Mouse (Mus musculus) testis, adult 2 months (tissue): ENCODE measurements around the gene Axl. TPM values are rescaled to one million over a fixed set of nuclear protein-coding genes. Genes with fewer than 3 reads are reported as not detected.

ENCODE experiments used
- H3K27ac ChIP-seq: fragments of 200-500 bp; 2 replicates; pipeline ENCODE4 v1.5.1; 2012; ENCODE audit warnings: low read depth, low read length; ENCODE audit not compliant: control insufficient read depth, insufficient read depth
- H3K27me3 ChIP-seq: fragments of 200-500 bp; 2 replicates; pipeline ENCODE4 v1.6.1; 2012; ENCODE audit warnings: mild to moderate bottlenecking, low read length, moderate library complexity; ENCODE audit not compliant: control insufficient read depth, insufficient read depth
- H3K36me3 ChIP-seq: fragments of 200-500 bp; 2 replicates; pipeline ENCODE4 v1.6.1; 2012; ENCODE audit warnings: mild to moderate bottlenecking, low read length; ENCODE audit not compliant: control insufficient read depth, insufficient read depth
- H3K4me1 ChIP-seq: fragments of 200-500 bp; 2 replicates; pipeline ENCODE4 v1.6.1; 2012; ENCODE audit warnings: low read length; ENCODE audit not compliant: control insufficient read depth, insufficient read depth
- H3K4me3 ChIP-seq: fragments of 200-500 bp; 2 replicates; pipeline ENCODE4 v1.5.1; 2012; ENCODE audit warnings: low read depth, mild to moderate bottlenecking, low read length, moderate library complexity, mixed read lengths; ENCODE audit not compliant: control insufficient read depth
- CTCF ChIP-seq: fragments of 200-500 bp; IDR thresholded peaks from 2 replicates; pipeline ENCODE4 v1.5.1; 2012; ENCODE audit warnings: low read depth, mild to moderate bottlenecking, inconsistent platforms, low read length, moderate library complexity; ENCODE audit not compliant: control insufficient read depth, insufficient read depth, insufficient replicate concordance
- POLR2A ChIP-seq: fragments of 200-500 bp; IDR thresholded peaks from 2 replicates; pipeline ENCODE4 v1.6.1; 2012; ENCODE audit warnings: low read depth, mild to moderate bottlenecking, inconsistent platforms, low read length, moderate library complexity; ENCODE audit not compliant: control insufficient read depth
- polyA plus RNA-seq: library from polyadenylated mRNA; depleted of rRNA; stranded (reverse); fragments of >200 nt; gene quantifications from 2 replicates; pipeline ENCODE4 v1.2.3, GENCODE M21; 2012; rRNA removed

Axl gene
- polyA plus RNA-seq: 20.8 and 23.7 TPM in 2 replicates

DNA sequence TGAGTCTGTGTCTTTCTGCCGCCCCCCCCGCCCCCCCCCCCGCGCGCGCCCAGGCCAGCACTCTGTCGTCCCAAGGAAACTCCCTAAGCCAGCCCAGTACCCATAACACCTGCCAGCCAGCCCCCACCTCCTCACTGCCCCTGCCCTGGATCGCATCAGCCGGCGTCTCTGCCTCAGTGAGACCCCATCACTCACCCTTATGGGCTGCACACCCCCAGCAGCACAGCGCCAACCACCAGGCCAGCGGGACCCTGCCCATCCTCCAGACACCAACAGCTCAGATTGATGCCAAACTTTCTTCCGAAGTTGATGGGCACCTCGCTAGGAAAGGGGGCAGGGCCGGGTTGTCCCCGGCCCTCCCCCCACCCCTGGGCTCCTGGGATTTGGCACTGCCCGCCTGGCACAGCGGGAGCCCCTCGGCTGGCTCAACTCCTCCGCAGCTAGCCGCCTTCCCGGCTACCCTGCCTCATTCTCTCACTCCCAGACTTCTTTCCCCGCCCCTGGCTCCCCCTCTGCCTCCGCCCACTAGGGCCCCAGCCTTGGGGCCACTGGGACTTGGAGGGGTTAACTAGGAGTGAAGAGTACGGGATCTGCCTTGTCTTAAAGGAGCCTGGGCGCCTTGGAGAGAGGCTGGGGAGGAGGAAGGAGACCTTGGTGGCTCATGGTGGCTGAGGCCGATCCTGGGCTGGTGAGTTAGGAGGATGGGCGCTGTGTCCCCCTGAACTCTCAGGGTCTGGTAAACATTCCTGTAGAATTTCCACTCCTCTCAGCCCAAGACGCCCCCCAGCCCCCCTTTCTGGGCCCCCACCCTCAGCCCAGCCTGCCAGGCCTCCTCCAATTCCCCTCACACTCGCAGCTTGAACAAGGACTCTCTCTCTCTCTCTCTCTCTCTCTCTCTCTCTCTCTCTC lies at the start of gene Axl:
Gene Axl (minus strand): TSS at position 486 of the 909 bp plus-strand sequence.
- peak; percentile 35; the same call in 1 of the 2 replicates for TF ChIP-seq POLR2A
- no peak for TF ChIP-seq CTCF
- Histone ChIP-seq H3K27ac (peak within 1 kb of the TSS; percentile 79), H3K27me3 (no peaks in the 10 kb centered on the region), H3K4me1 (peaks cover 7% of the 10 kb centered on the region), H3K36me3 (no peaks in the 10 kb centered on the region), H3K4me3 (peak within 1 kb of the TSS; percentile 87)

DNA sequence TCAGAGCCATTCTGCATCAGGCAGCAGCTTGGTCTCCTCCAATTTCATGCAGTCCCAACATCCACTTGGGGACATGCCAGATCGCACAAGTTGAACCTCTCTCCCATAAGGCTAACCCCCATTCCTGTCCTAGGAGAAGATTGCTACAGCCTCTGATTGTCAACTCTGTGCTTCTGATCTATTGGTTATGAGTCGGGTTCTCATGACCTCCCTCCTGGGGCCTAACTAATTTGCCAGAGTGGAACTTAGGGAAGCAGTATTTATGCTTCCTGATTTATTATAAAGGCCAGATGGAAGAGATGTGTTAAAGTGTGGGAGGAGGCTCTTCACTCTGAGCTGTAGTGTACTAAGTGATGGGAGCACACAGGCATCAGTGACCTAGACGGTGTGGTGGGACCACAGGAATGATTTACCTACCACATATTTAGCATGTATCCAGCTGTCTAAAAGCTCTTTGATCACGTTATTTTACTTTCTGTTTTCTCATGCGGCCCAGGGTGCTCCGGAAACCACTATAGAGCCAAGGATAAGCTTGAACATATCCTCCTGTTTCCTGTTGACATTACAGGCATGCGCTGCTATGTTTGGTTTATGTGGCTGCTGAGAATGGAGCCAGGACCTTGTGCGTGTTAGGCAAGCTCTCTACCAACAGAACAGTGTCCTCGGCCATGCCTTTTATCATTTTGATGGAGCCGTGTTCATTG lies 46.8 kb upstream of the Axl start:
- H3K4me1 ChIP-seq: no peaks in the 10 kb centered on the region
- H3K27me3 ChIP-seq: no peaks in the 10 kb centered on the region
- H3K4me3 ChIP-seq: no peak overlapping the region
- TF ChIP-seq POLR2A (no peak), CTCF (no peak)
- no peak overlapping the region for H3K27ac ChIP-seq
- no peaks in the 10 kb centered on the region for H3K36me3 ChIP-seq

- Histone ChIP-seq H3K4me1 (no peaks in the 10 kb centered on the region), H3K27ac (no peak overlapping the region), H3K27me3 (no peaks in the 10 kb centered on the region), H3K36me3 (no peaks in the 10 kb centered on the region), H3K4me3 (no peak overlapping the region)
- no peak for TF ChIP-seq POLR2A
- no peak for TF ChIP-seq CTCF
Measured at GRCm38 (mm10) chr7:25831557-25832530, 43.3 kb upstream of the Axl start.

- no peaks in the 10 kb centered on the region for H3K36me3 ChIP-seq
- TF ChIP-seq POLR2A: no peak
- TF ChIP-seq CTCF: no peak
- no peaks in the 10 kb centered on the region for H3K27me3 ChIP-seq
- no peak overlapping the region for H3K27ac ChIP-seq
- no peaks in the 10 kb centered on the region for H3K4me1 ChIP-seq
- no peak overlapping the region for H3K4me3 ChIP-seq
Measured at GRCm38 (mm10) chr7:25830251-25830650, 41.7 kb upstream of the Axl start.

- Histone ChIP-seq H3K4me3 (no peak overlapping the region), H3K4me1 (no peaks in the 10 kb centered on the region)
- TF ChIP-seq CTCF: no peak
Measured at GRCm38 (mm10) chr7:25827199-25827598, 38.7 kb upstream of the Axl start.

DNA sequence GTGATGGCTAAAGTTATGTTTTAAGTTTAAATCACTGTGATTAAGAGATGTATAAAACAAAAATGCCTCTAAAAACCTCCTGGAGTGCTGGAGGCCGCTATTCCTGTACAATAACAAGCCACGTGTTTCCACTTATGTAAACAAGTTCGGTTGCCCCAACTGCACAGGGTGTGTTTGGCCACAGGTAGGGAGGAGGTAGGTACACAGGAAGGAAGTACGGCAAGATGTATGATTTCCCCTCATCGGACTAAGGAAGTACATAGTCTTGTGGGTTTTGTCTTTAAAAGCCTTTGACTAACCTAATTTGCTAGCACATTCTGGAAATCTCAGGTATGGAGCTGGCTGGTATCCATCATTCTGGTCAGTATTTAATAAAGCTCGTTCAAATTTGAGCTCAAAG lies 37.5 kb upstream of the Axl start:
- H3K36me3 ChIP-seq: no peaks in the 10 kb centered on the region
- TF ChIP-seq POLR2A (no peak), CTCF (no peak)
- H3K27ac ChIP-seq: no peak overlapping the region
- no peaks in the 10 kb centered on the region for H3K4me1 ChIP-seq
- H3K4me3 ChIP-seq: no peak overlapping the region
- no peaks in the 10 kb centered on the region for H3K27me3 ChIP-seq

More at GRCm38 (mm10) chr7:25827199-25827598, 38.7 kb upstream of the Axl start:
- Histone ChIP-seq H3K27ac (no peak overlapping the region), H3K36me3 (no peaks in the 10 kb centered on the region), H3K27me3 (no peaks in the 10 kb centered on the region)
